Mouse (Mus musculus): ENCODE data around the gene Gm45785.
"Not testable (repeated sequence)": the region's sequence is repeated elsewhere in the genome, so short reads cannot be mapped to it uniquely, and the experiment has no call there.

- not testable (repeated sequence) for TF ChIP-seq GATA1 (IDR thresholded peaks at IDR 0.05; ENCODE audit: borderline replicate concordance, low read length); FLI1 (IDR thresholded peaks at IDR 0.05; ENCODE audit: low read length)
Observed at GRCm38 (mm10) chr7:140890636-140891035, 34.5 kb upstream of the Gm45785 start.
